Comparison of ENCODE assay signal across 8 mouse cellular contexts in the genomic region with DNA sequence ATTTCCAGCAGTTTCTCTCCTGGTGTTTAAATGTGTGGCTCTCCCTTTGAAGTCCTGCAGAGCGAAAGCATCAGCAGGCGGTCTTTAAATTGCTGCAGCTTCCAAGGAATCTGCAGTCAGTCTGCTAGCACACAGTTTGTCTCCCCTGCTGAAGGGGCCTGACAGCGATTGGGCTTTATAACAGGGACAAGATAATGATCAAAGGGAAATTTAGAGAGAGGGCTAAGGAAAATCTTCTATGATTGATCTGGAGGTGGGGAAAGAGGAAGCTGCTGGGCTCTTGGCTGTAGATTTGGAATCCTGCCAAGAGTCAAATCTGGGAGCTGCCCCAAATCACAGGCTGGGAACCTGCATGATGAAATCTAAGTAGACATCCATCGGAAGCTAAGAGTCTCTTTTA.
DNase-seq lines count a peak whose midpoint lies in the region; ATAC-seq and TF ChIP-seq lines count a peak whose summit lies in the region.

No protein-coding gene starts in this region.

- H3K27ac ChIP-seq in liver, embryonic 12.5 days = no peak overlapping the region
- no peak overlapping the region for H3K27ac ChIP-seq in forebrain, postnatal 0 days (ENCODE audit: low read depth, low read length)
- peak overlapping the region; percentile 13; the same call in 1 of the 2 replicates for H3K27ac ChIP-seq in midbrain, embryonic 16.5 days (ENCODE audit: low read length)

- H3K36me3 ChIP-seq in liver, embryonic 12.5 days = no peaks in the 10 kb centered on the region
- H3K36me3 ChIP-seq in forebrain, postnatal 0 days (ENCODE audit: insufficient read depth) = no peaks in the 10 kb centered on the region
- H3K36me3 ChIP-seq in midbrain, embryonic 16.5 days (ENCODE audit: control insufficient read depth, insufficient read depth, low read length) = no peaks in the 10 kb centered on the region

- TF ChIP-seq CTCF in forebrain, postnatal 0 days (IDR thresholded peaks at IDR 0.05; ENCODE audit: low read depth) = no peak

- peak; percentile 5 for DNase-seq in liver
- peak; percentile 3 to 15 for DNase-seq in adrenal gland, postnatal 36 days
- DNase-seq in forebrain, postnatal 0 days = peak; percentile 35
- no peak for DNase-seq in right cerebral cortex, postnatal 4 days

- no peaks in the 10 kb centered on the region for H3K4me1 ChIP-seq in liver, embryonic 12.5 days
- no peaks in the 10 kb centered on the region for H3K4me1 ChIP-seq in forebrain, postnatal 0 days (ENCODE audit: insufficient read depth)
- H3K4me1 ChIP-seq in midbrain, embryonic 16.5 days (ENCODE audit: control insufficient read depth, insufficient read depth, low read length) = peaks cover 7% of the 10 kb centered on the region

- H3K9me3 ChIP-seq in liver, embryonic 12.5 days (replicated peaks) = no peaks in the 10 kb centered on the region
- H3K9me3 ChIP-seq in forebrain, postnatal 0 days (ENCODE audit: low read length) = no peaks in the 10 kb centered on the region
- H3K9me3 ChIP-seq in midbrain, embryonic 16.5 days (replicated peaks; ENCODE audit: control insufficient read depth, low read length, poor library complexity, severe bottlenecking) = no peaks in the 10 kb centered on the region

- no peak overlapping the region for H3K4me3 ChIP-seq in liver, embryonic 12.5 days
- H3K4me3 ChIP-seq in forebrain, postnatal 0 days (ENCODE audit: low read depth, low read length) = no peak overlapping the region
- no peak overlapping the region for H3K4me3 ChIP-seq in midbrain, embryonic 16.5 days (ENCODE audit: low read depth, low read length)

- H3K27me3 ChIP-seq in liver, embryonic 12.5 days (replicated peaks) = no peaks in the 10 kb centered on the region
- H3K27me3 ChIP-seq in forebrain, postnatal 0 days (ENCODE audit: insufficient read depth, low read length) = no peaks in the 10 kb centered on the region
- H3K27me3 ChIP-seq in midbrain, embryonic 16.5 days (ENCODE audit: control insufficient read depth, insufficient read depth, low read depth, low read length) = no peaks in the 10 kb centered on the region

- H3K4me2 ChIP-seq in liver, embryonic 12.5 days = no peak overlapping the region
- no peak overlapping the region for H3K4me2 ChIP-seq in forebrain, postnatal 0 days (ENCODE audit: low read depth)
- 0 out of 2 replicates have a peak overlapping the region, but pooled peaks have one; percentile 12 for H3K4me2 ChIP-seq in midbrain, embryonic 16.5 days (ENCODE audit: low read length)

- WGBS in liver, embryonic 12.5 days (ENCODE audit: insufficient replicate concordance) = 40% methylated on average over 4 of the region's 4 CpGs
- WGBS in forebrain, postnatal 0 days = 20% methylated on average over 4 of the region's 4 CpGs
- WGBS in midbrain, embryonic 16.5 days = 13% methylated on average over 4 of the region's 4 CpGs

- no peak for ATAC-seq in liver, embryonic 12.5 days
- no peak for ATAC-seq in forebrain, postnatal 0 days
- ATAC-seq in midbrain, embryonic 16.5 days = peak; percentile 85
- no peak for ATAC-seq in erythroid progenitor cell, adult 5-6 weeks (replicated peaks; ENCODE audit: low FRiP score, poor library complexity, severe bottlenecking)
- ATAC-seq in megakaryocyte, adult 5-6 weeks (ENCODE audit: poor library complexity, severe bottlenecking) = no peak

- no peak overlapping the region for H3K9ac ChIP-seq in liver, embryonic 12.5 days
- no peak overlapping the region for H3K9ac ChIP-seq in forebrain, postnatal 0 days
- no peak overlapping the region for H3K9ac ChIP-seq in midbrain, embryonic 16.5 days (ENCODE audit: low read depth, low read length)
